Mouse (Mus musculus): ENCODE data around the gene Tmem259.

- no peak for TF ChIP-seq EP300 (IDR thresholded peaks at IDR 0.05; ENCODE audit: low read depth)
- no peak for TF ChIP-seq CTCF (IDR thresholded peaks at IDR 0.05; ENCODE audit: low read depth)
These were observed 41.1 kb downstream of the Tmem259 start for GRCm38 (mm10) chr10:79942988-79943387.
